Mouse (Mus musculus) olfactory bulb, adult 2 months (tissue): Measurements from ENCODE around the gene Mslnl. TPM values are rescaled to one million over a fixed set of nuclear protein-coding genes. Genes with fewer than 3 reads are reported as not detected.

Source experiments
- H3K27ac ChIP-seq: fragments of 200-500 bp; 2 replicates; pipeline ENCODE4 v1.5.1; 2012; ENCODE audit warnings: low read depth, low read length; ENCODE audit not compliant: insufficient read depth
- H3K4me1 ChIP-seq: fragments of 200-500 bp; 2 replicates; pipeline ENCODE4 v1.6.1; 2012; ENCODE audit warnings: low read length; ENCODE audit not compliant: control insufficient read depth, insufficient read depth
- H3K4me3 ChIP-seq: fragments of 200-500 bp; 2 replicates; pipeline ENCODE4 v1.5.1; 2012; ENCODE audit warnings: mild to moderate bottlenecking, low read depth, low read length, moderate library complexity; ENCODE audit not compliant: insufficient read depth
- CTCF ChIP-seq: fragments of 200-500 bp; IDR thresholded peaks from 2 replicates; pipeline ENCODE4 v1.5.1; 2012; ENCODE audit warnings: low read depth, mild to moderate bottlenecking, low read length, moderate library complexity; ENCODE audit not compliant: insufficient read depth
- POLR2A ChIP-seq: fragments of 200-500 bp; IDR thresholded peaks from 2 replicates; pipeline ENCODE4 v1.6.1; 2012; ENCODE audit warnings: mild to moderate bottlenecking, low read depth, low read length, moderate library complexity; ENCODE audit not compliant: insufficient read depth
- WGBS: fragments of 180-500 bp; shearing (Covaris S2); methylation state at CpG from one replicate; pipeline ENCODE4 v1.1.7; 2018; 5-methylcytosine and 5-hydroxymethylcytosine counted together
- polyA plus RNA-seq: library from polyadenylated mRNA; stranded (reverse); fragments of >200 nt; gene quantifications from 2 replicates; pipeline ENCODE4 v1.2.4, GENCODE M21; 2012; ENCODE audit warnings: low replicate concordance; ENCODE audit not compliant: missing spikeins, insufficient read depth, insufficient read length

The Mslnl gene
- polyA plus RNA-seq, 1 experiment = not detected

DNA sequence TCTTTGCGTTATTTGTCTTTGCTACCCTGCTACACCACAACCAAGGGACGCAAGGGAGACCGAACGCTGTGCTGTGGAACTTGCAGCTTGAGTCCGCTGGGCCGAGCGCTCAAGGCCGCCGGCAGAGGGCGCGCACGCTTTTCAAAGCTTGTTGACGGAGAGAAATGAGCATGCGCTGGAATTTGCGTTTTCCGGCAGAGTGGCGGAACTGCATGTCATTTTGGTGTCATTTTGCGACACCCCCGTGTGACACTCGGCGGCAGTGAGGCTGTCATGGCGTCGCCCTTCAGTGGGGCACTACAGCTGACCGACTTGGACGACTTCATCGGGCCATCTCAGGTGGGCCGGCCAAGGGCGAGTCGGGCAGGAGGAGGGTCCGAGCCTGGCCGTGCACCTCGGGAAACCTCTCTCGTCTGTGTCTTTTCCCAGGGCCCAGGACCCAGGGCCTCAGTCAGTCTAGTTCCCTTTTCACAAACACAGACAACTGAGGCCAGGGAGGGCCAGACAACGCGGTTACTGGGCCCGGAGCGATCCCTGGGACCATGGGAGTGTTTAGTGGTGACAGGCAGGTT lies 37.8 kb downstream of the Mslnl start, which contains the start of gene Narfl:
TSS of gene Narfl (plus strand) at position 228 of the 572 bp plus-strand sequence.
- Histone ChIP-seq H3K4me1 (peaks cover 7% of the 10 kb centered on the region), H3K27ac (peak within 1 kb of the TSS; percentile 12; the same call in 1 of the 2 replicates), H3K4me3 (peak within 1 kb of the TSS; percentile 66)
- under 1% methylated on average over 37 of the region's 37 CpGs for WGBS
- TF ChIP-seq CTCF = peak; percentile 83
- TF ChIP-seq POLR2A = peak; percentile 59; the same call in 1 of the 2 replicates

DNA sequence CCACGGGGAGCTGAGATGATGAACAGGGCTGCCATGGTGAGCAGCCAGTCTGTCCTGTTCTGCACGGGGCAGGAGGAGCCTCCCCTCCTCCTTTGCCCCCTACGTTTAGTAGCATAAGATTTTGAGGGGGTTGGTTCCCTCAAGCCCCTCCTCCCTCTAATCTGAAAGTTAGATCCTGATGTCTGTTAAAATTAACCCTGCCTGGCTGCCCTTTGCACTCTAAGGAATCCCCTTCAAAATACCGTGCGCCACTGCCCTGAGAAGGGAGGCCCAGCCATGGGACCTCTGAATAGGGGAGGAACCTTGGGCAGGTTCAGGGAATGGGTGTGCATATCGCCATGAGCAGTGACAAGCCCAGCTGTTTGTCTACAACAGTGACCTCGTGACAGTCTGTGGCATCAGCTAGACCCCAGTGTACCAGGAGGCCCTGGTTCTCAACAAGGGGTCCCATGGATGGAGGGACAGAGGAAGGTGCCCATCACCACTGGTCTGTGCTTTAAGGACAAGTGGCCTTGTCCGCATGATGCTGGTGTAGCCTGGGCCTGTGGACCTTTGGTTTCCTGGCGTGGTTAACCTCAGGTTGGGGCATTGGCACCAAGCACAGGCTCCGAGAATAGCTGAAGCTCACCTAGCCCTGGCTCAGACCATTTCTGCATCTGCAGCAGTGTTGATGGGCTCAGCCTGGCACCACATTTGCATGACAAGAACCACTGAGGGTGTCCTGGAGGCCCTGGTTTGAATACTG lies 39.6 kb downstream of the Mslnl start:
- Histone ChIP-seq H3K4me1 (peaks cover 10% of the 10 kb centered on the region), H3K27ac (no peak overlapping the region), H3K4me3 (no peak overlapping the region)
- 79% methylated on average over 10 of the region's 10 CpGs for WGBS
- TF ChIP-seq POLR2A (no peak), CTCF (no peak)

DNA sequence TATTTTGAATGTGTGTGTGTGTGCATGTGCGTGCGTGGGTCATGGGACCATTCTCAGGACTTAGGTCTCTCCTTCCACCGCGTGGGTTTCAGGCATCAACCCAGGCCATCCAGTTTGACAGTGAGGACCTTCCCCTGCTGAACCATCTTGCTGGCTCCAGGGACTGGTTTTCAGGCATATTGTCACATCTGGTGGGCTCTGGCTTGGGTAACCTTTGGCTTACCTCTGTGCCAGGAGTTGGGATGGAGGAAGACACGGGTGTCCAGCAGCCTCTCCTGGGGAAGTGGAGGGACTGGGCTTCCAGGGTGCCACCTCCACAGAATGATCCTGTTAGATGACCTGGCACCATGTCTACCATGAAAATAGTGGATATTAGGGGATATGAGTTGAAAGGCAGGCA lies 42.1 kb downstream of the Mslnl start:
- Histone ChIP-seq H3K4me3 (no peak overlapping the region), H3K27ac (no peak overlapping the region), H3K4me1 (peaks cover 10% of the 10 kb centered on the region)
- TF ChIP-seq CTCF (no peak), POLR2A (no peak)
- 93% methylated on average over 5 of the region's 5 CpGs for WGBS

DNA sequence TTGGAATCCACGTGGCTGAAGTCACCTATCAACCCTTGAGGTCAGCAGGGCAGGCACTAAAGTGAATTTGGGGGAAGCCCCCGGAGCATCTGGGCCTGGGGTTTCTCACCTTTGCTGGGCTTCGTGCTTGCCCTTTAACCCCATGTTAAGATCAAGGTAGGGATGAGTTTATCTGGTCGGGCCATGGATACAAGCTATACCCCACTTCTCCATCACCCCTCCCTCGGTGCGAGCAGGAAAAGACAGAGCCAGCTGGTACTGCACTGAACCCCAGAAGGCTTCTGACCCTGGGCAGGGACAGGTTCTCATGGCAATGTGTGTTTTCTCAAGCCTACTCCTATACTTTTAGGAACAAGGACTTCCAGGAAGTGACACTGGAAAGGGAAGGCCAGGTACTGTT lies 45.5 kb downstream of the Mslnl start:
- 78% methylated on average over 6 of the region's 6 CpGs for WGBS

DNA sequence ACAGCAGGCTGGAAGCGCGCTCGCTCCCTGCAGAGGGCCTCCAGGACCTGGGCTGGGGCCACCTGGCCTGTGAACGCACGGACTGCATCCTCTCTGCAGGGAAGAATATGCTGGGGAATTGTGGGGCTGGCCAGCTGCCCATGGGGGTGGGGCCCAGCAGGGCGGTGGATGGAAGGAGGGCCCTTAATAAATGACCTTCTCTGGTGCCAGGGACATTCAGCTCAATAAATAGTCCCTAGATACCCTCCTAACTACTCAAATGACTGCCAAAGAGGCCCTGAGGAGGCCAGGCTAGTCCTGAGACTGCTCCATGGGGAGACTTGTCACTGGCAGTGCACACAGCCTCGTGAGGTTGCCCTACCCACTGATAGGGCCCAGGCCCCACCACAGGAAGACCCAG lies 47.2 kb downstream of the Mslnl start:
- TF ChIP-seq CTCF (no peak), POLR2A (no peak)
- Histone ChIP-seq H3K4me3 (no peak overlapping the region), H3K27ac (no peak overlapping the region), H3K4me1 (peaks cover 18% of the 10 kb centered on the region)
- 46% methylated on average over 7 of the region's 7 CpGs for WGBS

More for the DNA sequence above, 45.5 kb downstream of the Mslnl start:
- Histone ChIP-seq H3K4me3 (no peak overlapping the region), H3K4me1 (peaks cover 18% of the 10 kb centered on the region), H3K27ac (no peak overlapping the region)
- no peak for TF ChIP-seq POLR2A
- TF ChIP-seq CTCF = no peak

DNA sequence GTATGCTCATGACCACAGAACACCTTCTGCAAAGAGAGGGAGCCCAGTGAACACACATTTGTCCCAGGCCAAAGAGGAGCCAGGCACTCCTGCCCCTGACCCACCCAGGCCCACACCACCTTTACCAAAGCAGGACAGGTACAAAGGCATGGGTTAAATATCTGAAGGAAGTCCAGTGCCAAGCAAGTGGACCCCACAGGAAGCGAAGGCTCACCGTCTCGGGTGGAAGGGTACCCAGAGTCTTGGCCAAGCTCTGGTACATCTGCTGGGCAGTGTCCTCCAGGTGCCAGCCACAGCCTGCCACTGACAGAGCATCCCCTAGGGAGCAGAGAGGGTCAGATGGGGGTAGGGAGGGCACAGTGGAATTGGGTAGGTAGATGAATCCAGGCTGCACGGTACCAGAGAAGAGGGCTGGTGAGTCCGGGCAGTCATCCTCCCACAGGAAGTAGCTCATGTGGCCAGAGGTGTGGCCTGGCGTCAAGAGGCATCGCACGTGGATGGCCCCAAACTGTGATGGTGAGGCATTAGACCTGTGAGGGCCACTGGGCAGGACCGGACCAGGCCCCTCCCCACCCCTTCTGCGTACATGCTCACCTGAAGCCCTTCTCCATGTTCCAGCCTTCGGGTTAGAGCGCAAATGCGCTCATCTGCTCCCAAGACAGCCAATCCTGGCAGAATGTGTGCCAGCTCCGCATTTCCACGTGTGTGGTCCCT lies 48.2 kb downstream of the Mslnl start:
- peaks cover 15% of the 10 kb centered on the region for H3K4me1 ChIP-seq
- H3K27ac ChIP-seq = no peak overlapping the region
- TF ChIP-seq CTCF (no peak), POLR2A (no peak)
- WGBS = 65% methylated on average over 15 of the region's 15 CpGs
- peak overlapping the region; percentile 64 for H3K4me3 ChIP-seq

DNA sequence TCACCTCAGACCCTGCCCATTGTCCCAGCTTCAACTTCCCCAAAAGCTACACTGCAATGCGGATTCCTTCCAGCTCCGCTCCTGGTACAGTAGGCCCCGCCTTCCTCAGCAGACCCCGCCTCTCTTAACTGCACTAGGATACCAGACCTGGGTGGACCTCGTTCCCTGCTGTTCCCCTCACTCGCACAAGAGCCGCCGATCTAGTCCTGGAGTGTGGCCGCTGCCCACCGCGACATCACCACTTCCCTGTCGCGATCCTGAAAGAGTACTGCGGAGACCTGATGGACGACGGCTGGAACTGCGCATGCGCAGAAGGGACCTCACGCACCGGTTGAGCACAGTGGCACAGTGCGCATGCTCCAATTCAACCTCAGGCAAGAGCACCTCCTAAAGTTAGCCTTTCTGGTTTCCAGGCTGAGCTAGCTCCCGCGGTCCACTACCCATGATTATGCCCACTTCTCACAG lies 49.5 kb downstream of the Mslnl start, which contains the start of gene Haghl:
TSS of gene Haghl (minus strand) at position 393 of the 465 bp plus-strand sequence.
- WGBS = 0% methylated on average over 23 of the region's 23 CpGs
- H3K4me1 ChIP-seq = peaks cover 15% of the 10 kb centered on the region
- no peak for TF ChIP-seq CTCF
- TF ChIP-seq POLR2A = peak; percentile 72
- peak within 1 kb of the TSS; percentile 38 for H3K27ac ChIP-seq
- H3K4me3 ChIP-seq = peak within 1 kb of the TSS; percentile 64

DNA sequence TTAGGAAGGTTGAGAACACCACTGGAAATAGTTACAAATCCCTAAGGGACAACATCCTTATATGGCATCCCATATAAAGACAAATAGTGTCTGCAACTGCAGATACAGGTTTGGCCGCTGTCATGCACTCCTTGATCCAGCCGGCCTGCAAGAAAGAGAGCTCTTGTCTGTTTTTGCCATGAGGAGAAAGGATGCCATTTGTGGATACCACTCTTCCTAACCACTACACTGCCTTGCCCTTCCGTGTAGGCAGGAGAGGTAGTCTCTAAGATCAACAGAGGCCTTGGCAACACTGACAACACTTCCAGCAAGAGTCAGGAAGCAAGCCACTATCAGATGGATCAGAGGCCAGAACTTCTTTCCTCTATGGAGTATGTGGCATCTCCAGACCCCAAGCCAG lies 50.4 kb downstream of the Mslnl start, which contains the start of gene Ccdc78:
TSS of gene Ccdc78 (plus strand) at position 301 of the 400 bp plus-strand sequence.
- Histone ChIP-seq H3K27ac (peak within 1 kb of the TSS; percentile 38), H3K4me3 (peak within 1 kb of the TSS; percentile 64), H3K4me1 (peaks cover 21% of the 10 kb centered on the region)
- WGBS = 73% methylated on average over 3 of the region's 3 CpGs
- TF ChIP-seq CTCF = no peak
- TF ChIP-seq POLR2A = no peak
